In genomic region chr16:4430232-4430631, GRCm38 (mm10) we compare ENCODE assay signal across 23 mouse cellular contexts.
"Had no signal": no experiment of that assay in that cellular context is flagged by ENCODE, and none has a peak within 500 bp of the region (broad histone marks: within the 10 kb centered on the region; RNA-seq: fewer than 3 reads in every experiment).

No protein-coding gene starts in this region.

- H3K4me3 ChIP-seq: intestine, embryonic 15.5 days; kidney, embryonic 15.5 days; layer of hippocampus, adult 2 months; limb, embryonic 12.5 days; limb, embryonic 15.5 days; midbrain, embryonic 12.5 days; midbrain, embryonic 15.5 days; myocyte; neural tube, embryonic 13.5 days had no signal

- H3K27ac ChIP-seq: intestine, embryonic 15.5 days; kidney, embryonic 15.5 days; layer of hippocampus, adult 2 months; limb, embryonic 12.5 days; limb, embryonic 15.5 days; liver, embryonic 14.5 days; macrophage; midbrain, embryonic 12.5 days; midbrain, embryonic 15.5 days; neural tube, embryonic 13.5 days had no signal

- ATAC-seq: intestine, embryonic 15.5 days; liver, postnatal 0 days; lung, postnatal 0 days; midbrain, embryonic 15.5 days had no signal

- DNase-seq: kidney, adult 11 months; kidney, adult 8-10 months; kidney, postnatal 10 days; kidney, postnatal 4 days; layer of hippocampus, postnatal 36 days; liver, postnatal 0 days; lung, embryonic 14.5 days; retina, postnatal 1 day; thymus, adult 2 months; thymus, postnatal 14 days; thymus, postnatal 4 days had no signal
